Mouse (Mus musculus) spleen, adult 2 months (tissue): ENCODE results near the gene Khdc4. TPM values are rescaled to one million over a fixed set of nuclear protein-coding genes. Genes with fewer than 3 reads are reported as not detected.
"Not testable (repeated sequence)": the region's sequence is repeated elsewhere in the genome, so short reads cannot be mapped to it uniquely, and the experiment has no call there.

Experiments used
- DNase-seq, 2 experiments: peaks; one replicate each; pipeline versions ENCODE4 v3.0.0 to v3.0.0-alpha.2; 2012 to 2021; ENCODE audit warnings: low spot score in 2 of 2, low read depth in 1 of 2
- H3K27ac ChIP-seq: fragments of 200-500 bp; 2 replicates; pipeline ENCODE4 v1.5.1; 2012; ENCODE audit warnings: low read length, inconsistent platforms; ENCODE audit not compliant: insufficient read depth
- H3K27me3 ChIP-seq: fragments of 200-500 bp; 2 replicates; pipeline ENCODE4 v1.6.1; 2012; ENCODE audit warnings: mild to moderate bottlenecking, moderate library complexity, low read length, inconsistent platforms; ENCODE audit not compliant: control insufficient read depth, insufficient read depth
- H3K36me3 ChIP-seq: fragments of 200-500 bp; 2 replicates; pipeline ENCODE4 v1.6.1; 2012; ENCODE audit warnings: mild to moderate bottlenecking, low read length, inconsistent platforms; ENCODE audit not compliant: control insufficient read depth, insufficient read depth
- H3K4me1 ChIP-seq: fragments of 200-500 bp; 2 replicates; pipeline ENCODE4 v1.6.1; 2011; ENCODE audit warnings: inconsistent platforms; ENCODE audit not compliant: control insufficient read depth, insufficient read depth, insufficient read length
- H3K4me3 ChIP-seq: fragments of 200-500 bp; 2 replicates; pipeline ENCODE4 v1.5.1; 2011; ENCODE audit warnings: mild to moderate bottlenecking, inconsistent platforms; ENCODE audit not compliant: insufficient read depth, insufficient read length; ENCODE audit errors: extremely low read depth
- CTCF ChIP-seq: fragments of 200-500 bp; IDR thresholded peaks from 2 replicates; pipeline ENCODE4 v1.5.1; 2011; ENCODE audit warnings: mild to moderate bottlenecking, inconsistent platforms; ENCODE audit not compliant: insufficient read depth, insufficient read length, insufficient replicate concordance; ENCODE audit errors: extremely low read depth
- POLR2A ChIP-seq: fragments of 200-500 bp; IDR thresholded peaks from 2 replicates; pipeline ENCODE4 v1.6.1; 2011; ENCODE audit warnings: low read depth, low read length, inconsistent platforms
- WGBS: fragments of 180-500 bp; shearing (Covaris S2); methylation state at CpG from one replicate; pipeline ENCODE4 v1.1.7; 2018; 5-methylcytosine and 5-hydroxymethylcytosine counted together
- polyA plus RNA-seq: library from polyadenylated mRNA; depleted of rRNA; stranded (reverse); fragments of >200 nt; gene quantifications from 2 replicates; pipeline ENCODE4 v1.2.3, GENCODE M21; 2012

Gene Khdc4
- polyA plus RNA-seq, 1 experiment = 36.0 TPM

DNA sequence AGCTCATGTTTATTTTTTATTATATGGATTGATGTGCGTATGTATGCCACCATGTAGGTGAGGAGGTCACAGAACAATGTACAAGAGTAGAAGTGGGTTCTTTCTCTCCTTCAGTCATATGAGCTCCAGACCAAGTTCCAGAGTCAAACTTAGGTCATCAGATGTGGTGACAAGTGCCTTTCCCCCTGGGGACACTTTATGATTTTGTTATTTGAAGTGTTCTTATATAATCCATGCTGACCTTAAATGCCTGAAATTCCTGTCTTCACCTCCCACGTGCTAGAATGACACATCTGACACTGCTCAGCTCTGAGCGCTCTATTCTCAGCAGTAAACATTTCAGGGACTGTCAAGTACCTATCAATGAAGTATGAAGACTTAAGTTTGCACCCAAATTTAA, 15.6 kb downstream of the Khdc4 start:
- H3K36me3 ChIP-seq = peaks cover 54% of the 10 kb centered on the region

DNA sequence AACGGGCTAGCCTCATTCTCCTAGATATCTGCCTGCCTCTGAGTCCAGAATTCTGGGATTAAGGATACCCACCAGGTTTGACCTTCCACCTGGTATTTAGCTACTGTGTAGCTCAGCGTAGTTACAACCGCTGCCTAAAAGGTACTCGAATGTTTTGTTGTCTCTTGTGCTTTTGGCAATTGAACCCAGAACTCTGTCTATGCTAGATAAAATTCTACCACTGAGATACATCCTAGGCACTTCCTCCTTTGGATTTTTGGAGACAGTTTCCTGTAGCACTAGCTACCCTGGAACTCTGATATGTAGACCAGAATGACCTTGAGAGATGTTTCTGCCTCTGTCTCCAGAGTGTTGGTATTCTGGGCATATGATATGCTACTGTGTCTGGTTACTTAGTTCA, 28.1 kb downstream of the Khdc4 start:
- 0 out of 2 replicates have a peak, but pooled peaks cover 3% of the 10 kb centered on the region for H3K4me1 ChIP-seq
- H3K36me3 ChIP-seq = peaks cover 32% of the 10 kb centered on the region
- WGBS = 94% methylated on average over 4 of the region's 4 CpGs

More for the DNA sequence above, 15.6 kb downstream of the Khdc4 start:
- no peaks in the 10 kb centered on the region for H3K4me1 ChIP-seq
- no peak for DNase-seq
- no peak overlapping the region for H3K4me3 ChIP-seq
- WGBS = 88% methylated on average over 3 of the region's 3 CpGs
- H3K27ac ChIP-seq = no peak overlapping the region
- H3K27me3 ChIP-seq = no peaks in the 10 kb centered on the region
- TF ChIP-seq CTCF (no peak), POLR2A (no peak)

DNA sequence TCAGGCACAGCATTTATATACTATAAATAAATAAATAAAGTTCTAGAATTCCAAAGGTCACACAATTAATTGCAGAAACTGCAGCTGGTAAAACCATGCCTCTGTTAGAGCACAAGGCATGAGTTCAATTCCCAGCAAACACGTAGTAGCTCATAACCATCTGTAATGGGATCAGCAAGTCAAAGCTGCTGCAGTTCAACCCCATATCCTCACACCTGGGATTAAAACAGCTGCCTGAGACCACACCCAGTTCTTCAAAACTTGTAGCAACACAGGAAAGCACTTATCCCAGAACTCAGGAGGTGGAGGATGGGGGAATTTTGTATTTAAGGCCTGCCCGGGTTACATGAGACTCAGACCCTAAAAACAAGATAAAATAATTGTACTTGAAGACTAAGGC, 29.1 kb downstream of the Khdc4 start:
- H3K4me1 ChIP-seq = 0 out of 2 replicates have a peak, but pooled peaks cover 3% of the 10 kb centered on the region
- no peak for DNase-seq
- no peak overlapping the region for H3K27ac ChIP-seq
- H3K27me3 ChIP-seq = no peaks in the 10 kb centered on the region
- H3K4me3 ChIP-seq = no peak overlapping the region
- H3K36me3 ChIP-seq = peaks cover 27% of the 10 kb centered on the region
- TF ChIP-seq POLR2A (no peak), CTCF (no peak)
- WGBS = 87% methylated on average over 2 of the region's 2 CpGs

More for the DNA sequence above, 28.1 kb downstream of the Khdc4 start:
- Histone ChIP-seq H3K27me3 (no peaks in the 10 kb centered on the region), H3K27ac (no peak overlapping the region), H3K4me3 (no peak overlapping the region)
- TF ChIP-seq POLR2A (no peak), CTCF (no peak)
- no peak for DNase-seq

GRCm38 (mm10) chr3:88715716-88716115, 30.1 kb downstream of the Khdc4 start:
- H3K36me3 ChIP-seq = peaks cover 22% of the 10 kb centered on the region
- not testable (repeated sequence) for H3K27ac ChIP-seq, H3K27me3 ChIP-seq, DNase-seq, H3K4me3 ChIP-seq, H3K4me1 ChIP-seq
- WGBS = 95% methylated on average over 5 of the region's 5 CpGs

DNA sequence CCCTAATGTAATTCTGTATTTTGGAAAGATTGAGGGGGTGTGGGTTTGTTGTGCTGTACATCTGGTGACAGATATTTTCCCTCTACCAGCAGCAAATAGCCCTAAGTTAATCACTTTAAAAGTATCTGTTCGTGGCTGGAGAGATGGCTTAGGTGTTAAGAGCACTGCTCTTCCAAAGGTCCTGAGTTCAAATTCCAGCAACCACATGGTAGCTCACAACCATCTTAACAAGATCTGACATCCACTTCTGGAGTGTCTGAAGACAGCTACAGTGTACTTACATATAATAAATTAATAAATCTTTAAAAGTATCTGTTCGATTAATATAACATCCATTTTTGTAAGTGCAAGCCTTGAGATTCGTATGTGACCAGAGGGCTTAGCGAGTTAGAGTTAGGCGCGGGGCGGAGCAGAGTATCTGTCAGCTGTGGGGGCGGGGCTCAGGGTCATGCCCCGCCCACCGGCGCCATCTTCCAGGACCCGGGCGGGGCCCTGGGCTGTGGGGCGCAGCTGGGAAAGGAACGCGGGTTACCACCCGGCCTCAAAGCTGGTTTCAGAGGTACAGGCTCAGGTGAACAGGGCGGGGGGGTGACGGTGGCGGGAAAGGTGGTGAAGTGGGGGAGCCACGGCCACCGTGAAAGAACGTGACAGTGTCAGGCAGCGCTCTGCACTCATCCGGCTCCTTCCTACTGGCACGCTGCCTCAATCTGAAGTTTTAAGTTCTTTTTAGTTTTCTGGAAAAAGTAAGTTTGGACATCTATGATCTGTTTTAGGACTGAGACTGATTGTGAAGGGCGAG, 31.0 kb downstream of the Khdc4 start, which contains the start of gene Rit1:
Gene Rit1, plus strand, starts transcription at position 440 of the 799 bp plus-strand sequence.
- no peak for TF ChIP-seq CTCF
- peak; percentile 52; the same call in 1 of the 2 replicates for TF ChIP-seq POLR2A
- Histone ChIP-seq H3K36me3 (peaks cover 15% of the 10 kb centered on the region), H3K4me3 (peak within 1 kb of the TSS; percentile 73), H3K27ac (peak within 1 kb of the TSS; percentile 38), H3K27me3 (no peaks in the 10 kb centered on the region), H3K4me1 (0 out of 2 replicates have a peak, but pooled peaks cover 3% of the 10 kb centered on the region)
- 1% methylated on average over 27 of the region's 27 CpGs for WGBS
- DNase-seq = peak; percentile 69 to 80

DNA sequence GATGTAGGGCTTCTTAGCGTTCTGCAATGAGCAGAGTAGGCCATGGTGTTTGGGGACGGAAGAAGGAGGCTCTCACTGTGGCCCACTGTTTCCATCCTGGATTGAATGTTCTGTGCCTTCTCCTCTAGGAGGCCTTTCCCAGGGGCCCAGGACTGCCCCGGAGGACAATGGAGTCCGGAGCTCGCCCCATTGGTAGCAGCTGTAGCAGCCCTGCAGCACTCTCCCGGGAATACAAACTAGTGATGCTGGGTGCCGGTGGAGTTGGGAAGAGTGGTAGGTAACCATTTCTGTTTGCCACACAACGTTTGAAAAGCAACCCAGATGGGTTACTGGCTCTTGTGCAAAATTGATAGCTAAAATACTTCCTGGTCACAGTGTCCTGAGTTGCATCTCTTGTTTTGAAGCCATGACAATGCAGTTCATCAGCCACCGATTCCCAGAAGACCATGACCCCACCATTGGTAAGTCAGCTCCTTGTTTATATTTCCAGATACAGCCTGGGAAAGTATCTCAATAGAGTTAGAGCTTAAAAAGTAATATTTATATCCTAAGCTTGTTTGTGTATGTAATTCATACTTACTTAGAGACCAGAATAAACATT, 31.7 kb downstream of the Khdc4 start:
- Histone ChIP-seq H3K4me1 (0 out of 2 replicates have a peak, but pooled peaks cover 3% of the 10 kb centered on the region), H3K36me3 (peaks cover 11% of the 10 kb centered on the region), H3K4me3 (peak overlapping the region; percentile 73), H3K27ac (peak overlapping the region; percentile 38), H3K27me3 (no peaks in the 10 kb centered on the region)
- TF ChIP-seq CTCF (no peak), POLR2A (no peak)
- DNase-seq = peak in 1 of 2 experiments; percentile 6
- WGBS = 4% methylated on average over 9 of the region's 9 CpGs

DNA sequence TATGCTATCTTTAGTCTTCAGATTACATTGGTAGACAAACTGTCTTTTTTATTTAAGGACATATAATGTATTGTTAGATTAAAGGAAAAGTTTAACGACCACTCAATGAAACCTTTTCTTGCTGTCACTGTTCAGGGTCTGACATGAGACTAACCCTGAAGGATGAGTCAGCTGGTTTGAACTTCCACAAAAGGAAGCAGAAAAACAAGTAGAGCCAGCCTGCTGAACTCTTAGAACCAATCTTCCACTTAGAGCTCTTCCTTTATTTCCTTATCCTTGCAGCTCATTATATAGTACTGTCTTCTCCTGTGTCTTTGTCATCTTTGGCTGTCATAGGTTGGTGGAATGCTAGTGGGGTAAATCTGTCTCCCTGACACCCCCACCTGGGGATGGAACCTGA, 32.2 kb downstream of the Khdc4 start:
- peak overlapping the region; percentile 73; the same call in 1 of the 2 replicates for H3K4me3 ChIP-seq
- WGBS = 4% methylated on average over 1 of the region's 1 CpGs
- H3K4me1 ChIP-seq = 0 out of 2 replicates have a peak, but pooled peaks cover 3% of the 10 kb centered on the region
- no peak for DNase-seq
- peaks cover 8% of the 10 kb centered on the region for H3K36me3 ChIP-seq
- no peak overlapping the region for H3K27ac ChIP-seq
- H3K27me3 ChIP-seq = no peaks in the 10 kb centered on the region
- TF ChIP-seq POLR2A (no peak), CTCF (no peak)
